Mouse (Mus musculus) stomach, embryonic 15.5 days (tissue): ENCODE data around the gene Lrch3. TPM values are rescaled to one million over a fixed set of nuclear protein-coding genes. Genes with fewer than 3 reads are reported as not detected.

Experiments
- ATAC-seq: fragments of 200-750 bp; cut with Nextera tagmentation; 2 replicates; pipeline ENCODE4 v1.8.0; 2017; ENCODE audit warnings: low read depth, moderate number of reproducible peaks, moderate TSS enrichment; ENCODE audit not compliant: insufficient read depth, low FRiP score
- H3K27ac ChIP-seq: fragments of 300-500 bp; sonication (generic); 2 replicates; pipeline ENCODE4 v1.5.1; 2015; ENCODE audit warnings: mild to moderate bottlenecking, inconsistent platforms
- H3K27me3 ChIP-seq: fragments of 300-500 bp; sonication (generic); replicated peaks from 2 replicates; pipeline ENCODE4 v1.6.1; 2015; ENCODE audit warnings: inconsistent platforms
- H3K36me3 ChIP-seq: fragments of 300-500 bp; sonication (generic); 2 replicates; pipeline ENCODE4 v1.6.1; 2015; ENCODE audit warnings: inconsistent platforms
- H3K4me1 ChIP-seq: fragments of 300-500 bp; sonication (generic); 2 replicates; pipeline ENCODE4 v1.6.1; 2015; ENCODE audit warnings: inconsistent platforms
- H3K4me2 ChIP-seq: fragments of 300-500 bp; sonication (generic); 2 replicates; pipeline ENCODE4 v1.6.1; 2015; ENCODE audit warnings: mild to moderate bottlenecking, inconsistent platforms
- H3K4me3 ChIP-seq: fragments of 300-500 bp; sonication (generic); replicated peaks from 2 replicates; pipeline ENCODE4 v1.5.1; 2015; ENCODE audit warnings: inconsistent platforms
- H3K9ac ChIP-seq: fragments of 300-500 bp; sonication (generic); 2 replicates; pipeline ENCODE4 v1.6.1; 2015; ENCODE audit warnings: inconsistent platforms
- H3K9me3 ChIP-seq: fragments of 300-500 bp; sonication (generic); 2 replicates; pipeline ENCODE4 v1.6.1; 2016; ENCODE audit warnings: inconsistent platforms
- WGBS: fragments of 180-500 bp; shearing (Covaris S2); methylation state at CpG from one replicate; pipeline ENCODE4 v1.1.7; 2015; 5-methylcytosine and 5-hydroxymethylcytosine counted together
- polyA plus RNA-seq: library from polyadenylated mRNA; unstranded; fragments of >200 nt; fragmentation: Nextera tagmentation; extraction: Ambion mirVana; gene quantifications from 2 replicates; pipeline ENCODE4 v1.2.1, GENCODE M21; 2015

Gene Lrch3
- polyA plus RNA-seq, 1 experiment from 2014 or later: 16.9 TPM

- Histone ChIP-seq H3K27me3 (no peaks in the 10 kb centered on the region), H3K4me3 (peak overlapping the region; percentile 83; the same call in 1 of the 2 replicates), H3K4me1 (peaks cover 8% of the 10 kb centered on the region; the same call in 1 of the 2 replicates), H3K9ac (no peak overlapping the region), H3K9me3 (no peaks in the 10 kb centered on the region), H3K4me2 (peak overlapping the region; percentile 78), H3K36me3 (0 out of 2 replicates have a peak, but pooled peaks cover 3% of the 10 kb centered on the region), H3K27ac (no peak overlapping the region)
- no peak for ATAC-seq
- 76% methylated on average over 14 of the region's 14 CpGs for WGBS
These were observed 34.7 kb upstream of the Lrch3 start for GRCm38 (mm10) chr16:32878972-32879926.

GRCm38 (mm10) chr16:32881538-32881937 is 32.4 kb upstream of the Lrch3 start:
- WGBS: 75% methylated on average over 7 of the region's 7 CpGs
- no peak overlapping the region for H3K27ac ChIP-seq
- ATAC-seq: no peak

GRCm38 (mm10) chr16:32887996-32888395 is 25.9 kb upstream of the Lrch3 start:
- H3K9me3 ChIP-seq: no peaks in the 10 kb centered on the region
- H3K27me3 ChIP-seq: no peaks in the 10 kb centered on the region
- no peaks in the 10 kb centered on the region for H3K4me1 ChIP-seq
- H3K27ac ChIP-seq: no peak overlapping the region
- H3K9ac ChIP-seq: no peak overlapping the region
- no peak overlapping the region for H3K4me3 ChIP-seq
- H3K4me2 ChIP-seq: no peak overlapping the region
- H3K36me3 ChIP-seq: peaks cover 13% of the 10 kb centered on the region
- no peak for ATAC-seq
- WGBS: 86% methylated on average over 7 of the region's 7 CpGs

More at GRCm38 (mm10) chr16:32881538-32881937, 32.4 kb upstream of the Lrch3 start:
- Histone ChIP-seq H3K9ac (no peak overlapping the region), H3K4me2 (no peak overlapping the region), H3K27me3 (no peaks in the 10 kb centered on the region), H3K9me3 (no peaks in the 10 kb centered on the region), H3K4me1 (peaks cover 8% of the 10 kb centered on the region; the same call in 1 of the 2 replicates), H3K36me3 (peaks cover 7% of the 10 kb centered on the region; the same call in 1 of the 2 replicates), H3K4me3 (no peak overlapping the region)

- no peak for ATAC-seq
- 55% methylated on average over 2 of the region's 2 CpGs for WGBS
These were observed 24.0 kb upstream of the Lrch3 start for GRCm38 (mm10) chr16:32889881-32890280.

GRCm38 (mm10) chr16:32896126-32896525 is 17.8 kb upstream of the Lrch3 start:
- peaks cover 29% of the 10 kb centered on the region for H3K36me3 ChIP-seq
- no peak overlapping the region for H3K4me3 ChIP-seq
- ATAC-seq: no peak
- H3K27me3 ChIP-seq: no peaks in the 10 kb centered on the region
- no peak overlapping the region for H3K4me2 ChIP-seq
- no peaks in the 10 kb centered on the region for H3K4me1 ChIP-seq
- H3K27ac ChIP-seq: no peak overlapping the region
- no peak overlapping the region for H3K9ac ChIP-seq
- no peaks in the 10 kb centered on the region for H3K9me3 ChIP-seq

More at GRCm38 (mm10) chr16:32889881-32890280, 24.0 kb upstream of the Lrch3 start:
- H3K27me3 ChIP-seq: no peaks in the 10 kb centered on the region
- no peak overlapping the region for H3K4me2 ChIP-seq
- no peaks in the 10 kb centered on the region for H3K9me3 ChIP-seq
- H3K27ac ChIP-seq: no peak overlapping the region
- no peak overlapping the region for H3K4me3 ChIP-seq
- H3K36me3 ChIP-seq: peaks cover 14% of the 10 kb centered on the region
- H3K9ac ChIP-seq: no peak overlapping the region
- H3K4me1 ChIP-seq: no peaks in the 10 kb centered on the region

- 85% methylated on average over 2 of the region's 2 CpGs for WGBS
- H3K36me3 ChIP-seq: peaks cover 17% of the 10 kb centered on the region
- ATAC-seq: no peak
These were observed 12.4 kb upstream of the Lrch3 start for GRCm38 (mm10) chr16:32901360-32902050.

GRCm38 (mm10) chr16:32902051-32902428 is 11.9 kb upstream of the Lrch3 start:
- Histone ChIP-seq H3K9me3 (no peaks in the 10 kb centered on the region), H3K4me1 (no peaks in the 10 kb centered on the region), H3K36me3 (peaks cover 17% of the 10 kb centered on the region), H3K27ac (no peak overlapping the region), H3K27me3 (no peaks in the 10 kb centered on the region), H3K9ac (no peak overlapping the region), H3K4me2 (no peak overlapping the region), H3K4me3 (no peak overlapping the region)
- ATAC-seq: no peak
- WGBS: 59% methylated on average over 3 of the region's 3 CpGs

More at GRCm38 (mm10) chr16:32901360-32902050, 12.4 kb upstream of the Lrch3 start:
- no peak overlapping the region for H3K9ac ChIP-seq
- no peak overlapping the region for H3K4me2 ChIP-seq
- H3K4me3 ChIP-seq: no peak overlapping the region
- no peaks in the 10 kb centered on the region for H3K4me1 ChIP-seq
- H3K27me3 ChIP-seq: no peaks in the 10 kb centered on the region
- no peaks in the 10 kb centered on the region for H3K9me3 ChIP-seq
- no peak overlapping the region for H3K27ac ChIP-seq

- H3K9me3 ChIP-seq: no peaks in the 10 kb centered on the region
- H3K4me3 ChIP-seq: no peak overlapping the region
- no peak overlapping the region for H3K4me2 ChIP-seq
- ATAC-seq: no peak
- H3K36me3 ChIP-seq: peaks cover 2% of the 10 kb centered on the region; the same call in 1 of the 2 replicates
- no peak overlapping the region for H3K27ac ChIP-seq
- WGBS: 74% methylated on average over 2 of the region's 2 CpGs
- H3K9ac ChIP-seq: no peak overlapping the region
- H3K4me1 ChIP-seq: no peaks in the 10 kb centered on the region
- no peaks in the 10 kb centered on the region for H3K27me3 ChIP-seq
These were observed 7.7 kb upstream of the Lrch3 start for GRCm38 (mm10) chr16:32906186-32906585.

GRCm38 (mm10) chr16:32906727-32907126 is 7.2 kb upstream of the Lrch3 start:
- Histone ChIP-seq H3K4me2 (no peak overlapping the region), H3K4me1 (no peaks in the 10 kb centered on the region), H3K27me3 (no peaks in the 10 kb centered on the region), H3K27ac (no peak overlapping the region), H3K4me3 (no peak overlapping the region), H3K9me3 (no peaks in the 10 kb centered on the region), H3K36me3 (no peaks in the 10 kb centered on the region; the same call in 1 of the 2 replicates), H3K9ac (no peak overlapping the region)
- WGBS: 64% methylated on average over 8 of the region's 8 CpGs
- no peak for ATAC-seq

- 46% methylated on average over 7 of the region's 7 CpGs for WGBS
- Histone ChIP-seq H3K27me3 (no peaks in the 10 kb centered on the region), H3K9me3 (no peaks in the 10 kb centered on the region), H3K36me3 (no peaks in the 10 kb centered on the region), H3K4me3 (0 out of 2 replicates have a peak overlapping the region, but pooled peaks have one; percentile 88), H3K9ac (no peak overlapping the region), H3K4me2 (peak overlapping the region; percentile 74; the same call in 1 of the 2 replicates), H3K27ac (no peak overlapping the region), H3K4me1 (no peaks in the 10 kb centered on the region)
- no peak for ATAC-seq
These were observed 688 bp upstream of the Lrch3 start for GRCm38 (mm10) chr16:32913212-32913611.

- 65% methylated on average over 9 of the region's 9 CpGs for WGBS
- ATAC-seq: no peak
- no peak overlapping the region for H3K9ac ChIP-seq
- no peaks in the 10 kb centered on the region for H3K27me3 ChIP-seq
- no peaks in the 10 kb centered on the region for H3K9me3 ChIP-seq
- peak overlapping the region; percentile 14; the same call in 1 of the 2 replicates for H3K4me3 ChIP-seq
- no peaks in the 10 kb centered on the region for H3K4me1 ChIP-seq
- H3K36me3 ChIP-seq: 0 out of 2 replicates have a peak, but pooled peaks cover 3% of the 10 kb centered on the region
- H3K27ac ChIP-seq: no peak overlapping the region
- H3K4me2 ChIP-seq: peak overlapping the region; percentile 74; the same call in 1 of the 2 replicates
These were observed 1.6 kb downstream of the Lrch3 start for GRCm38 (mm10) chr16:32915292-32916068.
